Mouse (Mus musculus): ENCODE data around the gene Cubn. TPM values are rescaled to one million over a fixed set of nuclear protein-coding genes. Genes with fewer than 3 reads are reported as not detected.

The Cubn gene
- polyA plus RNA-seq, 1 experiment, result 0.23 TPM

DNA sequence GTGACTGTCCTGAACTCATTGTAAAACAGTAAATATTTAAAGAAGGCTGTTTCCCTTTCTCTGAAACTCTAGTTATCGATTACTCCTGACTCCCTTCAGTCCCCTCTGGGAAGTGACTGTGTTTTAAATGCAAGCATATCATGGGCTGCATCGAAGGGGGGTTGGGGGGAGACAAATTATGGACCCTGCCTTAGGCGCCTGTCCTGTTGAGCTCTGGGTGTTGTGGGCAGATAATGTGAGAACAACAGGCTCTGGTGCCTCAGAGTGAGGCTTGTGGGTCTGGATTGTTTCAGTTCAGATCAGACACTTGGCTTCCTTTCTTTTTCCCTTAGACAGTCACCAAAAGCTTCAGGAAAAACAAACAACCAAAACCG lies 119.8 kb downstream of the Cubn start:
- Histone ChIP-seq H3K4me2 (ENCODE audit: low read depth) (peak overlapping the region; percentile 98), H3K36me3 (ENCODE audit: control insufficient read depth, insufficient read depth) (no peaks in the 10 kb centered on the region), H3ac (ENCODE audit: control insufficient read depth, insufficient read length) (no peak overlapping the region), H3K27me3 (ENCODE audit: control insufficient read depth, insufficient read depth, insufficient read length) (no peaks in the 10 kb centered on the region), H3K4me3 (peak overlapping the region; percentile 6), H3K79me2 (ENCODE audit: control insufficient read depth, insufficient read depth) (no peaks in the 10 kb centered on the region)
- TF ChIP-seq TCF12 (IDR thresholded peaks at IDR 0.05; ENCODE audit: insufficient read depth, poor library complexity, severe bottlenecking) (no peak), E2F4 (IDR thresholded peaks at IDR 0.05; ENCODE audit: insufficient read depth) (no peak), POLR2A (IDR thresholded peaks at IDR 0.05; ENCODE audit: insufficient read length, low read depth) (no peak), TCF3 (IDR thresholded peaks at IDR 0.05; ENCODE audit: insufficient read length, low read depth) (no peak), MYOG (IDR thresholded peaks at IDR 0.05; ENCODE audit: control insufficient read depth in 1 of 3, insufficient read depth in 1 of 3, insufficient read length in 2 of 3, low read depth in 2 of 3) (no peak), REST (IDR thresholded peaks at IDR 0.05; ENCODE audit: insufficient read depth, insufficient read length) (no peak), POLR2AphosphoS2 (IDR thresholded peaks at IDR 0.05; ENCODE audit: insufficient read length, low read depth) (no peak), USF1 (IDR thresholded peaks at IDR 0.05; ENCODE audit: low read depth) (no peak), MAX (IDR thresholded peaks at IDR 0.05; ENCODE audit: low read depth) (no peak), CEBPB (IDR thresholded peaks at IDR 0.05; ENCODE audit: insufficient read depth, poor library complexity, severe bottlenecking) (no peak), MYOD1 (IDR thresholded peaks at IDR 0.05; ENCODE audit: control insufficient read depth in 1 of 3, insufficient read length in 2 of 3, low read depth in 2 of 3) (no peak), SRF (IDR thresholded peaks at IDR 0.05; ENCODE audit: control insufficient read depth, insufficient read length, low read depth) (no peak)

DNA sequence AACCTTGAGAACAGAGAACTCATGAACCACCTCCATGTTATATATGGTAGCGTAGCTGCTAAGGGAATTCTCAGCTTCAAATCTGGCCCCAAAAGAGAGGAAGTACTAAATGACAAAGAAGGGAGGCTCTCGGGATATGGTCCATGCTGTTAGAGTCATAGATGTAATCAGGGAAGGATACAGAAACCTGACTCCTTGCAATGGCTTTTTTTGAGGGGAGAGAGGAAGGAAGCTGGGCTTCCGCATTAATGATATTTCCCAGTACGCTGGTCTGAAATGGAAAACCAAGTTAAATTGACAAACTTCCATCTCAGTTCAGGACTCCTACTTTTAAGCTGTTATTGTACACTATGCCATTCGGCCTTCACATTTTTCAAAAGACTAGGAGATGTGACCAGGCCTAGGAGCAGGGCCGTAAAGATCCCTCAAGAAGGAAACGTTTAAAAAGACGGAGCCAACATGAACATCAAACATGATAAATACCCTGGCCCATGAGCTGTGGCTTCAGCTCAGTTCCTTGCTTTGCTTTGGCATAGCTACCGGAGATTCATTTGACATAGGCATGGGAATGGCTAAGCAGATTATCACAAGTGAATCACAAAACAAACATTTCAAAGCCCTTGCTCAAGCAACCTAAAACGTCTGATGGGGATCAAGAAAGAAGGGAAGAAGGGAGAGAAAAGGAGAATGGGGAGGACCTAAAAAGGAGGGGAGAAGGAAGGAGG lies 120.4 kb downstream of the Cubn start:
- Histone ChIP-seq H3K79me2 (ENCODE audit: control insufficient read depth, insufficient read depth) (no peaks in the 10 kb centered on the region), H3K4me3 (peak overlapping the region; percentile 6), H3ac (ENCODE audit: control insufficient read depth, insufficient read length) (no peak overlapping the region), H3K36me3 (ENCODE audit: control insufficient read depth, insufficient read depth) (no peaks in the 10 kb centered on the region), H3K4me2 (ENCODE audit: low read depth) (peak overlapping the region; percentile 98), H3K27me3 (ENCODE audit: control insufficient read depth, insufficient read depth, insufficient read length) (no peaks in the 10 kb centered on the region)
- TF ChIP-seq TCF12 (IDR thresholded peaks at IDR 0.05; ENCODE audit: insufficient read depth, poor library complexity, severe bottlenecking), result no peak
- no peak for TF ChIP-seq CEBPB (IDR thresholded peaks at IDR 0.05; ENCODE audit: insufficient read depth, poor library complexity, severe bottlenecking)
- no peak for TF ChIP-seq TCF3 (IDR thresholded peaks at IDR 0.05; ENCODE audit: insufficient read length, low read depth)
- TF ChIP-seq E2F4 (IDR thresholded peaks at IDR 0.05; ENCODE audit: insufficient read depth), result no peak
- no peak for TF ChIP-seq REST (IDR thresholded peaks at IDR 0.05; ENCODE audit: insufficient read depth, insufficient read length)
- no peak for TF ChIP-seq MYOD1 (IDR thresholded peaks at IDR 0.05; ENCODE audit: control insufficient read depth in 1 of 3, insufficient read length in 2 of 3, low read depth in 2 of 3)
- no peak for TF ChIP-seq POLR2A (IDR thresholded peaks at IDR 0.05; ENCODE audit: insufficient read length, low read depth)
- TF ChIP-seq USF1 (IDR thresholded peaks at IDR 0.05; ENCODE audit: low read depth), result no peak
- TF ChIP-seq POLR2AphosphoS2 (IDR thresholded peaks at IDR 0.05; ENCODE audit: insufficient read length, low read depth), result no peak
- TF ChIP-seq MYOG (IDR thresholded peaks at IDR 0.05; ENCODE audit: control insufficient read depth in 1 of 3, insufficient read depth in 1 of 3, insufficient read length in 2 of 3, low read depth in 2 of 3), result no peak
- no peak for TF ChIP-seq MAX (IDR thresholded peaks at IDR 0.05; ENCODE audit: low read depth)
- TF ChIP-seq SRF (IDR thresholded peaks at IDR 0.05; ENCODE audit: control insufficient read depth, insufficient read length, low read depth), result no peak

- H3K4me3 ChIP-seq, result no peak overlapping the region
- no peak overlapping the region for H3ac ChIP-seq (ENCODE audit: control insufficient read depth, insufficient read length)
- no peaks in the 10 kb centered on the region for H3K79me2 ChIP-seq (ENCODE audit: control insufficient read depth, insufficient read depth)
- H3K27me3 ChIP-seq (ENCODE audit: control insufficient read depth, insufficient read depth, insufficient read length), result no peaks in the 10 kb centered on the region
- H3K4me2 ChIP-seq (ENCODE audit: low read depth), result peak overlapping the region; percentile 98
- no peaks in the 10 kb centered on the region for H3K36me3 ChIP-seq (ENCODE audit: control insufficient read depth, insufficient read depth)
- TF ChIP-seq REST (IDR thresholded peaks at IDR 0.05; ENCODE audit: insufficient read depth, insufficient read length), result no peak
- TF ChIP-seq SRF (IDR thresholded peaks at IDR 0.05; ENCODE audit: control insufficient read depth, insufficient read length, low read depth), result no peak
- TF ChIP-seq POLR2A (IDR thresholded peaks at IDR 0.05; ENCODE audit: insufficient read length, low read depth), result no peak
- no peak for TF ChIP-seq MAX (IDR thresholded peaks at IDR 0.05; ENCODE audit: low read depth)
- TF ChIP-seq TCF3 (IDR thresholded peaks at IDR 0.05; ENCODE audit: insufficient read length, low read depth), result no peak
- no peak for TF ChIP-seq TCF12 (IDR thresholded peaks at IDR 0.05; ENCODE audit: insufficient read depth, poor library complexity, severe bottlenecking)
- TF ChIP-seq E2F4 (IDR thresholded peaks at IDR 0.05; ENCODE audit: insufficient read depth), result no peak
- no peak for TF ChIP-seq MYOD1 (IDR thresholded peaks at IDR 0.05; ENCODE audit: control insufficient read depth in 1 of 3, insufficient read length in 2 of 3, low read depth in 2 of 3)
- no peak for TF ChIP-seq USF1 (IDR thresholded peaks at IDR 0.05; ENCODE audit: low read depth)
- TF ChIP-seq MYOG (IDR thresholded peaks at IDR 0.05; ENCODE audit: control insufficient read depth in 1 of 3, insufficient read depth in 1 of 3, insufficient read length in 2 of 3, low read depth in 2 of 3), result no peak
- TF ChIP-seq POLR2AphosphoS2 (IDR thresholded peaks at IDR 0.05; ENCODE audit: insufficient read length, low read depth), result no peak
- TF ChIP-seq CEBPB (IDR thresholded peaks at IDR 0.05; ENCODE audit: insufficient read depth, poor library complexity, severe bottlenecking), result no peak
Measured at GRCm38 (mm10) chr2:13370556-13370955, 121.1 kb downstream of the Cubn start.

GRCm38 (mm10) chr2:13368517-13368916 lies 123.1 kb downstream of the Cubn start:
- H3K27me3 ChIP-seq (ENCODE audit: control insufficient read depth, insufficient read depth, insufficient read length), result no peaks in the 10 kb centered on the region
- H3K4me2 ChIP-seq (ENCODE audit: low read depth), result no peak overlapping the region
- H3K79me2 ChIP-seq (ENCODE audit: control insufficient read depth, insufficient read depth), result no peaks in the 10 kb centered on the region
- no peaks in the 10 kb centered on the region for H3K36me3 ChIP-seq (ENCODE audit: control insufficient read depth, insufficient read depth)
- no peak overlapping the region for H3ac ChIP-seq (ENCODE audit: control insufficient read depth, insufficient read length)
- TF ChIP-seq MYOG (IDR thresholded peaks at IDR 0.05; ENCODE audit: control insufficient read depth in 1 of 3, insufficient read depth in 1 of 3, insufficient read length in 2 of 3, low read depth in 2 of 3) (no peak), MAX (IDR thresholded peaks at IDR 0.05; ENCODE audit: low read depth) (no peak), E2F4 (IDR thresholded peaks at IDR 0.05; ENCODE audit: insufficient read depth) (no peak), TCF3 (IDR thresholded peaks at IDR 0.05; ENCODE audit: insufficient read length, low read depth) (no peak), POLR2A (IDR thresholded peaks at IDR 0.05; ENCODE audit: insufficient read length, low read depth) (no peak), POLR2AphosphoS2 (IDR thresholded peaks at IDR 0.05; ENCODE audit: insufficient read length, low read depth) (no peak), CEBPB (IDR thresholded peaks at IDR 0.05; ENCODE audit: insufficient read depth, poor library complexity, severe bottlenecking) (no peak), MYOD1 (IDR thresholded peaks at IDR 0.05; ENCODE audit: control insufficient read depth in 1 of 3, insufficient read length in 2 of 3, low read depth in 2 of 3) (no peak), TCF12 (IDR thresholded peaks at IDR 0.05; ENCODE audit: insufficient read depth, poor library complexity, severe bottlenecking) (no peak), USF1 (IDR thresholded peaks at IDR 0.05; ENCODE audit: low read depth) (no peak), REST (IDR thresholded peaks at IDR 0.05; ENCODE audit: insufficient read depth, insufficient read length) (no peak), SRF (IDR thresholded peaks at IDR 0.05; ENCODE audit: control insufficient read depth, insufficient read length, low read depth) (no peak)
- H3K4me3 ChIP-seq, result no peak overlapping the region
